Mouse (Mus musculus) common myeloid progenitor, adult 5-6 weeks (primary cell): ENCODE results near the gene Csgalnact2. TPM values are rescaled to one million over a fixed set of nuclear protein-coding genes. Genes with fewer than 3 reads are reported as not detected.
A peak's percentile ranks its signal among the peaks of the same experiment; 100 is the strongest.

ENCODE experiments used
- ATAC-seq: replicated peaks from 2 replicates; pipeline ENCODE4 v1.8.0; 2016; ENCODE audit warnings: low read depth, mild to moderate bottlenecking, moderate TSS enrichment, inconsistent platforms; ENCODE audit not compliant: poor library complexity, severe bottlenecking
- total RNA-seq: library from RNA; stranded (forward); fragments of 200-1000, 187-1606 nt; gene quantifications from 2 replicates; pipeline ENCODE4 v1.2.3, GENCODE M21; 2017

Csgalnact2 gene
- total RNA-seq, 1 experiment from 2014 or later: 145 TPM

DNA sequence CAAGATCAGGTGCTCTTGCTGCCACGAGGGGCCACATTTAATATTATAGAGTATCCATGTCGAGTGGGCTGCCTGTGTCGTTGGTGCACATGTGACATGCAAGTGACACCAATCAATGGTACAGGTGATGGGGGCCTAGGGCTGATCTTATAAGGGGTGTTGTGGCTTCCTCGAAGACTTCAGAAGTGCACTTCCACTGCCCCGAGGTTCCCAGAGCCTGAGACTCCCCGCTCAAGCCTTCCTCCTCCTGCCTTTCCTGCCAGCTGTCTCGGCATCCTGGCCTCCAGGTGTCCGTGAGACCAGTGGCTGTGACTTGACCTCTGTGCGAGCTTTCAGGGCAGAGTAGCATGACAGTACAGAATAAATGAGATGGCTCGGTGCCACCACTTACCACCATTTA, 60.2 kb downstream of the Csgalnact2 start:
- no peak for ATAC-seq

- ATAC-seq: peak; percentile 60
Measured at GRCm38 (mm10) chr6:118077421-118077820, 61.5 kb downstream of the Csgalnact2 start.

DNA sequence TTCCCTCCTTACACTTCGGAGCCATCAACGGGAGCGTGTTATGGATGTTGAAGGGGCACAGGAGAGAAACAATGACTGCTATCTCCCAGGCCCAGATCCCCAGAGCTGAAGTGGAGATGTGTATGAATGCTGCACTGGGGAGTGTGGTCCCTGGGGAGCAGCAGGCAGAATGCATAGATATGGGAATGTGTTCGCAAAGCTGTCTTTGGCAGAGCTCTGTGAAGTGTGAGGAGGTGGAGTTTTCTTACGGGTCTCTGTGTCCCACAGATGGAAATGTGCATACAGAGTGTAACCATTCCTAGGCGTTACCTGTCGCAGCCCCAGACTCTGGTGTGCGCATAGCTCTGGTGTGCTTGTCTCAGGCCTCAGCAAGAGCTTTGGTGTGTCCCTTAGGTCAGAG, 62.2 kb downstream of the Csgalnact2 start:
- ATAC-seq: no peak

DNA sequence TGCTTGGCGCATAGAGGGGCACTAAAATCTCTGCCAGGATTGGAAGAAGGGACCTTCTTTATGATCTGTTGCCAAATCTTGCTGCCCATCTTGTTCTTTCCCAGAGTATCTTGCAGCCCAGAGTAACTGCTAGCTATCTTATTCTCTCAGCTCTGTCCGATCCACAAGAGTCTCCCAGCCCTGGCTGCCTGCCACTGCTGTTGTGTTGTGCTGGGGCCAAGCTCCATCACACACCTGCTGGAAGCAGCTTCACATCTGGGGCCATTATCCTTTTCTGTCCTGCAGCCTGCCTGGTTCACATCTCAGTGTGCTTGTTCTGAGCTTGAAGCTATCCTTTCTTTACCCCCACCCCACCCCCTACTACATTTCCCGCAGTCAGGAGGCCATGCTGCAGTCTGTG, 62.7 kb downstream of the Csgalnact2 start:
- ATAC-seq: no peak

DNA sequence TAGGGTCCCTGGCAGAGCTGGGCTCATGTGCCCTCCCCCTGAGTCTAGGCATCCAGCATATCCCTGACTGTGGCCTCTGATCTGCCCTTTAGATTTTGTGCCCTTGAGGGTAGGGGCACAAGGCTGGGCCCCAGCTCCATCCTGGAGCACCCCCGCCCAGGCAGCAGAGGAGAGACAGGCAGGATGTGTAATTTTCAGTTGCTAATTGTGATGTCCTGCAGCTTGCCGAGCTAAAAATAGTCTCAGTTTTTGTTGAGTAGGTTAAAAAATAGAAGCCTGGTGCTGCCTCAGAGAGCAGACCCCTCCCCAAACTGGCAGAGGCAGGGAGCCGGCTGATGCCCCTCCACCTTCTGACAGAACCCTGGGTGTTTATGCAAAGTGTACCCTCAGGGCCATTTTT, 64.8 kb downstream of the Csgalnact2 start:
- no peak for ATAC-seq

DNA sequence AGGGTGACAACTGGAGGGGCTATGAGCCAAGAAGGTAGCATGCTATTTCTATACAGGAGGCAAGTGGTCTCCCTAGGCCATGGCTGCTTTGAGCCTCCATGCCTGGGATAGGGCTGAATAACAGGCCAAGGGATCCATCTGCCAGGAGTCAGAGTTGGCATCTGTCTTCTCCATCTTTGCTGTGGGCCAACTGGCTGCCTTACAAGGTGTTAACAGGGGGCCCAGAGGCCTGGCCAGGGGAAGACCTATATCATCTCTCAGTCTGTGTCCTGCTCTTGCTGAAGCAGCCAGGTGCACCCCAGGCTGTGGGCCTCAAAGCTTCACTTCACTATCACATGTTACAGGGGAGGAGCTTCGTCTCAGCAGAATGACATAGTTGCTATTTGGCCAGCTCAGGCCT, 66.8 kb downstream of the Csgalnact2 start:
- ATAC-seq: no peak

- no peak for ATAC-seq
Measured at GRCm38 (mm10) chr6:118071416-118071815, 67.5 kb downstream of the Csgalnact2 start.

DNA sequence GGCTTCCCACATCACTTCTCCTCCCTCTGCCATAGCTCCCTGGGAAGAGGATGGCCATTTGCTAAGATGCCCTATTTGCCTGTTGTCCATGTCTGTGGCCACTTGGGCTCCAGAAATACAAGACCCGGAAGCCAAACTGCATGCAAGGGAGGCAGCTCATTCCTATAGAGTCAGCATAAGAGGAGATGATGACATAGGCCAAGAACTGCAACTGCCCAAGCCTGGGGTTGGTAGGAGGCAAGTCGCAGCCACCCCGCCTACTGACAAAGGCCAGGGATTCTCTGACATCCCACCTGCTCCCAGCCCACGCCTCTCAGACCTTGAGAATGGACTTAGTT, 68.0 kb downstream of the Csgalnact2 start:
- ATAC-seq: no peak

DNA sequence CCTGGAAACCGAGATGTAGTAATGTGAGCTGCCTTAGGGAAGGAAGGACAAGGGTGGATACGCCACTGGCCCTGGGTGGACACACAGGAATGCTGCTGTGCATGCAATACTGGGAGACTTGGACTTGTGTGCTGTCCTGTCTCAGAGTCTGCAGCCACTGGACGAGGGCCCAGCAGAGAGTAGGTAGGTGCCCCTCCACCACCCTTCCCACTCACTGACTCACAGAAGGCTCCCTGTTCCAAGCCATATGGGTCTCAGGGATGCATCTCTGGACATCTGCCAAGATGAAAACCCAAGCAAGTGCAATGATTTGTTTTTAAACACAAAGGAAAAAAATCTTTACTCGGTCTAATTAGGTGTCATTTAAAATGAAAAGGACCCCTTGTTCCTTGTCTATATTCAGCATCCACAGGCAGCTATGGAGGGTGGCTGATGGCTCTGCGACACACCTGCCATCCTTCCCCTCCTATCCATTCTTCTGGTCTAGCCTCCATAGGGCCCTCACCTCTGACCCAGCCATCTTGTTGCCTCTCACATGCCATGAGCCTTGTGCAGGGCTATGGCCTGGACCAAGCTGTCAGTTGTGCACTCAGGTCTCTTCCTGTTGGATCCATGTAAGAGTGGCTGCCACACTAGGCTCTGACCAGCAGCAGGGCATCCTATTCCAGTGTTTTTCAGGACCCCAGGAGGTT, 68.5 kb downstream of the Csgalnact2 start:
- ATAC-seq: no peak

DNA sequence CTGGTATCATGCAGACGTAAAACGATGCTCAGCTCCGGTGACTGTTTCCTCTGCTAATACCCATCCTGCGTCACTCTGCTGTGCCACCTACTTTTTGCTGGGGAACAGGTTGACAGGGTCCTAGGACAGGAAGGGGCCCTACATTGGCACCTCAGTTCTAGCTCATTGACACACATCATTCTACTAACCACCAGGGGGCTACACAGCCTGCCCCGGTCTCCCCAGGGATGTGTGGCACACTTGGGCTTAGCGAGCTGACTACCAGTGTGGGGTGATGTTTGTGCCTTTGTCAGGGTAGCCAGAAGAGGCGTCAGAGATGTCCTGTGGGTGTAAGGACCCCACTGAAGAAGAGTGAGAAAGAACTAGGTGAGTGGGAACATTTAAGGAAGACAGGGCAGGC, 71.2 kb downstream of the Csgalnact2 start:
- ATAC-seq: peak; percentile 40; the same call in 1 of the 2 replicates

- ATAC-seq: peak; percentile 73
Measured at GRCm38 (mm10) chr6:118066199-118067081, 72.5 kb downstream of the Csgalnact2 start.

DNA sequence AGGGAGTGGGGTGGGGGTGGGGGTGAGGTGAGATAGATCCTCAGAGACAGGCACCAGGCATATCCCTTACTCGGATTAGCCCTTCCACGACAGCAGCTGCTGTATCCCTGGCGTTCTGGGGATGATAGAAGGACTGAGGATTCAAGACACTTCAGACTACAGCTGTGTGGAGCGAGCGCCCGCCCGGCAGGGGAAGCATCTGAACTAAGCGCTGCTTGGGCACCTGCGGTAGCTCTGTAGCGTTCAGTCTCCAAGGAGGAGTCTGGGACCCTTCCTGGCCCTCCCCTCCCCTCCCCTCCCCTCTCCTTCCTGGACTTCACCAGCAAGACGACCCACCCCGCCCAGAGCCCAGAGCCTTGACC, 73.1 kb downstream of the Csgalnact2 start:
- no peak for ATAC-seq

DNA sequence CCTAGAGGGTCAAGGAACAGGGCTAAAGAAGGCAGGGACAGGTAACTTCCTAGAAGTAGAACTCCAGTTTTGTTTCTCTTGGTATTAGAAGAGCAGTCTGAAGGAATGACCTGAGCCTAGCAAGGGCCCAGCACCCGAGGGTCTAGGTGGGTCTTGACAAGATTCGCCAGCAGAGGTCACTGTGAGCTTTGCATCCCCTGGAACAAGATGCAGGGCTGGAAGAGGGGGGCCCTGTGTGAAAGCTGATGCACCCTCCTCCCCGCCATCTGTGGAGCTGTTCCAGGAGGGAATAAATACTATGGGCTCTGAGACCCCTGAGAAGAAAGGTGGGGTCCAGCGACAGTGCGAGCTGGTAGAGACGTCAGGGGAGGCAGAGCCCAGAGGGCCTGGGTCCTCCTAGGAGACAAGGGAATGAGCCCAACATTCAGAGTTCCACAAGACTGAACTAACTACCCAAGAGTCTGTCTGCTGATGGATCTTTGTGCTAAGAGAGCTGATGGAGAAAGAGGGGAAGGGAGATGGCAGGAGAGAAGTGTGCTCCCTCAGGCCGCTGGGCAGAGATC, 73.9 kb downstream of the Csgalnact2 start:
- peak; percentile 64 for ATAC-seq

DNA sequence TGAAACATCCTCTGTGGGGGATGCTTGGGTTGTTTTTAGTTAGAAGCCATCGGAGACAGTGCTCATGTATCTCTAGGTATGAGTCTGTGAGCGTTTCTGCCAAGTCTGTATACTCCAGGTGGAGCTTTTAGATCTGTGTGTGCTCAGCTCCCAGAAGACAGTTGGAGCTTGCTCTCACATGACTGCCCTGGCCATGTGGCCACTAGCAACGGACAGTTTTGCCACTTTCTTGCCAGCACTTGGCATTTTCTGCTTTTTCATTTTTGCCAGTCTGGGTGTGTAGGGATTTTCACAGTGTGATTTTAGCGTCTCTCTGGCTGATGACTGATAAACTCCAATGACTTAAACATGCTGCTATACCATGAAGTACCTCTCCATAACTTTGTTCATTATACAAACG, 75.7 kb downstream of the Csgalnact2 start:
- no peak for ATAC-seq

DNA sequence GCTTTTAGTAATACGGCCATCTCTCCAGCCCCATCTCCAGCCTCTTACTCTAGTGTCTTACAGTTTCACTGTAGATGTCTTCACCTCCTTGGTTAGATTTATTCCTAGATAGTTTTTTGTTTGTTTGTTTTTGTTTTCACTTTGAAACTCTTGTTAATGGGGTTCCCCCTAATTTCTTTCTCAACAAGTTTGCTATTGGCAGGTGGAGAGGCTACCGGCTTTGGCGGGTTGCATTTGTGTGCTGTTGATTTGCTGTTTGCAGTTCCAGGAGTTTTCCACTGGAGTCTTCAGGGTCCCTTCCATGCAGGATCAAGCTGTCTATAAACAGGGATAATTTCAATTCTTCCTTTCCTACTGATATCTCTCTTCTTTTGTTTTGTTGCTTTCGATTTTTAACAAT, 77.7 kb downstream of the Csgalnact2 start:
- no peak for ATAC-seq

Other genes with a start within 250 kb of the Csgalnact2 start
- gene Hnrnpf, start 238.8 kb downstream of the Csgalnact2 start, total RNA-seq: 1,320 and 1,371 TPM in 2 replicates
- gene Fxyd4, start 201.4 kb downstream of the Csgalnact2 start, total RNA-seq: not detected in 2 replicates
- gene Rasgef1a, start 127.7 kb downstream of the Csgalnact2 start, total RNA-seq: not detected in 2 replicates
- not detected in 2 replicates for gene Ret, start 58.6 kb upstream of the Csgalnact2 start, total RNA-seq